Mouse (Mus musculus): ENCODE results near the gene Sprn. TPM values are rescaled to one million over a fixed set of nuclear protein-coding genes. Genes with fewer than 3 reads are reported as not detected.

Sprn gene
- total RNA-seq, 2 experiments from 2014 or later = 1.7 to 2.0 TPM

DNA sequence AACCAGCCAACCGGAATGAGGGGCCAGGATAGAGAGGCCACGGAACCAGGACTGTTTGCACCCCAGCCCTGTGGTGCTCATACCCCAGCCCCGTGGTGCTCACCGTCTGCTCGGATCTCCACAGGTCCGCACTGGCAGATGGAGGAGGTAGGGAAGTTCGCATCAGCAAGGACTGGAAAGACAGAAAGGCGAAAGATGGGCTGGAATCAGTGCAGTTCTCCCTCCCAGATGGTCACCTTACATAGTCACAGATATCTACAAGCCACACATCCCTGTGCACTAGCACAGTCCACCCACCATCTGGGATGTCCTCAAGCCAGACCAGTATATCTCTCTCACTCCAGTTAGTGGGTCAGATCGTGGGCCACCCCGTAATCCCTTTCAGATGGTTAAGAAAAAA is 53.2 kb downstream of the Sprn start:
- DNase-seq = no peak

Other genes with a start within 250 kb of the Sprn start
- gene Utf1, start 211.1 kb downstream of the Sprn start, total RNA-seq (2021) = under 1 TPM in 1 of 2 experiments, not detected in 1; 0.24 TPM
- under 1 TPM in 1 of 2 experiments, not detected in 1; 0.39 TPM for gene 6430531B16Rik, start 176.1 kb downstream of the Sprn start, total RNA-seq (2021)
- 1 to 10 TPM; 1.9 to 2.9 TPM for gene Adam8, start 162.3 kb downstream of the Sprn start, total RNA-seq (2021)
- 10 to 100 TPM; 14.0 to 18.1 TPM for gene Zfp511, start 118.5 kb downstream of the Sprn start, total RNA-seq (2021)
- gene Tubgcp2, start 118.2 kb downstream of the Sprn start, total RNA-seq (2021) = 10 to 100 TPM; 32.7 to 37.4 TPM
- gene Msx3, start 105.8 kb downstream of the Sprn start, total RNA-seq (2021) = not detected
- gene Caly, start 72.3 kb downstream of the Sprn start, total RNA-seq (2021) = 1 to 10 TPM; 4.9 to 6.6 TPM
- gene Prap1, start 61.5 kb downstream of the Sprn start, total RNA-seq (2021) = not detected
- gene Fuom, start 52.4 kb downstream of the Sprn start, total RNA-seq (2021) = 10 to 100 TPM; 82.5 to 99.0 TPM
- gene Paox, start 39.1 kb downstream of the Sprn start, total RNA-seq (2021) = 10 to 100 TPM; 21.2 to 25.1 TPM
- gene Echs1, start 38.4 kb downstream of the Sprn start, total RNA-seq (2021) = 100 to 1,000 TPM; 600 to 610 TPM
- gene Mtg1, start 17.3 kb downstream of the Sprn start, total RNA-seq (2021) = 10 to 100 TPM; 42.0 to 45.9 TPM
- not detected for gene Olfr522, start 9.9 kb upstream of the Sprn start, total RNA-seq (2021)
- gene Olfr523, start 18.3 kb upstream of the Sprn start, total RNA-seq (2021) = not detected
- not detected for gene Olfr524, start 51.1 kb upstream of the Sprn start, total RNA-seq (2021)
- under 1 TPM in 1 of 2 experiments, not detected in 1; 0.12 TPM for gene Cd163l1, start 63.4 kb upstream of the Sprn start, total RNA-seq (2021)
- gene 5830411N06Rik, start 92.4 kb upstream of the Sprn start, total RNA-seq (2021) = not detected
- gene Olfr525, start 166.0 kb upstream of the Sprn start, total RNA-seq (2021) = not detected
- not detected for gene Olfr527, start 179.1 kb upstream of the Sprn start, total RNA-seq (2021)
- gene Olfr60, start 206.8 kb upstream of the Sprn start, total RNA-seq (2021) = not detected
- gene Olfr530, start 221.5 kb upstream of the Sprn start, total RNA-seq (2021) = not detected
- gene Olfr531, start 248.0 kb upstream of the Sprn start, total RNA-seq (2021) = not detected